Mouse (Mus musculus): ENCODE results near the gene 5730409E04Rik.
A peak's percentile ranks its signal among the peaks of the same experiment; 100 is the strongest.

The 5730409E04Rik gene

GRCm38 (mm10) chr4:126609606-126610181, at the start of gene 5730409E04Rik:
5730409E04Rik (plus strand) TSS chr4:126609818.
- DNase-seq (ENCODE audit: low read depth in 1 of 2, low spot score in 2 of 2), result peak in 1 of 2 experiments; percentile 22

- no peak for DNase-seq (ENCODE audit: low read depth in 1 of 2, low spot score in 2 of 2)
Observed at GRCm38 (mm10) chr4:126563798-126564197, 45.8 kb upstream of the 5730409E04Rik start.

- DNase-seq (ENCODE audit: low read depth in 1 of 2, low spot score in 2 of 2), result no peak
Observed at GRCm38 (mm10) chr4:126567243-126567642, 42.4 kb upstream of the 5730409E04Rik start.

GRCm38 (mm10) chr4:126569783-126570182, 39.8 kb upstream of the 5730409E04Rik start:
- DNase-seq (ENCODE audit: low read depth in 1 of 2, low spot score in 2 of 2), result no peak

- DNase-seq (ENCODE audit: low read depth in 1 of 2, low spot score in 2 of 2), result no peak
Observed at GRCm38 (mm10) chr4:126576281-126576680, 33.3 kb upstream of the 5730409E04Rik start.

GRCm38 (mm10) chr4:126577920-126578319, 31.7 kb upstream of the 5730409E04Rik start:
- no peak for DNase-seq (ENCODE audit: low read depth in 1 of 2, low spot score in 2 of 2)

- no peak for DNase-seq (ENCODE audit: low read depth in 1 of 2, low spot score in 2 of 2)
Observed at GRCm38 (mm10) chr4:126579077-126579476, 30.5 kb upstream of the 5730409E04Rik start.

- no peak for DNase-seq (ENCODE audit: low read depth in 1 of 2, low spot score in 2 of 2)
Observed at GRCm38 (mm10) chr4:126585739-126586138, 23.9 kb upstream of the 5730409E04Rik start.

- DNase-seq (ENCODE audit: low read depth in 1 of 2, low spot score in 2 of 2), result no peak
Observed at GRCm38 (mm10) chr4:126592039-126592438, 17.6 kb upstream of the 5730409E04Rik start.

- DNase-seq (ENCODE audit: low read depth in 1 of 2, low spot score in 2 of 2), result no peak
Observed at GRCm38 (mm10) chr4:126599971-126600754, 9.5 kb upstream of the 5730409E04Rik start.

- DNase-seq (ENCODE audit: low read depth in 1 of 2, low spot score in 2 of 2), result no peak
Observed at GRCm38 (mm10) chr4:126601597-126602444, 7.8 kb upstream of the 5730409E04Rik start.

- no peak for DNase-seq (ENCODE audit: low read depth in 1 of 2, low spot score in 2 of 2)
Observed at GRCm38 (mm10) chr4:126602445-126602762, 7.2 kb upstream of the 5730409E04Rik start.

- DNase-seq (ENCODE audit: low read depth in 1 of 2, low spot score in 2 of 2), result no peak
Observed at GRCm38 (mm10) chr4:126604141-126604540, 5.5 kb upstream of the 5730409E04Rik start.

- no peak for DNase-seq (ENCODE audit: low read depth in 1 of 2, low spot score in 2 of 2)
Observed at GRCm38 (mm10) chr4:126605751-126606150, 3.9 kb upstream of the 5730409E04Rik start.

GRCm38 (mm10) chr4:126611991-126612390, 2.4 kb downstream of the 5730409E04Rik start:
- DNase-seq (ENCODE audit: low read depth in 1 of 2, low spot score in 2 of 2), result no peak

- no peak for DNase-seq (ENCODE audit: low read depth in 1 of 2, low spot score in 2 of 2)
Observed at GRCm38 (mm10) chr4:126616312-126616711, 6.7 kb downstream of the 5730409E04Rik start.

GRCm38 (mm10) chr4:126619691-126620330, 10.2 kb downstream of the 5730409E04Rik start:
- no peak for DNase-seq (ENCODE audit: low read depth in 1 of 2, low spot score in 2 of 2)

- no peak for DNase-seq (ENCODE audit: low read depth in 1 of 2, low spot score in 2 of 2)
Observed at GRCm38 (mm10) chr4:126620349-126620874, 10.8 kb downstream of the 5730409E04Rik start.

- no peak for DNase-seq (ENCODE audit: low read depth in 1 of 2, low spot score in 2 of 2)
Observed at GRCm38 (mm10) chr4:126627021-126627681, 17.5 kb downstream of the 5730409E04Rik start.

GRCm38 (mm10) chr4:126631922-126632321, 22.3 kb downstream of the 5730409E04Rik start:
- no peak for DNase-seq (ENCODE audit: low read depth in 1 of 2, low spot score in 2 of 2)
